Mouse (Mus musculus) CD4-positive helper T cell, adult 2 months (primary cell): ENCODE results near the gene Ltbp2.

Experiments used
- DNase-seq: peaks from one replicate; pipeline ENCODE4 v3.0.0-alpha.2; 2012; ENCODE audit warnings: low read depth, missing footprints, low spot score

Ltbp2 gene

GRCm38 (mm10) chr12:84880091-84880490, 3.8 kb upstream of the Ltbp2 start:
- DNase-seq: no peak

- DNase-seq: peak; percentile 9
Observed at GRCm38 (mm10) chr12:84875761-84876480, 411 bp downstream of the Ltbp2 start.

- peak; percentile 40 for DNase-seq
Observed at GRCm38 (mm10) chr12:84873434-84873833, 2.9 kb downstream of the Ltbp2 start.

- no peak for DNase-seq
Observed at GRCm38 (mm10) chr12:84872310-84872709, 4.0 kb downstream of the Ltbp2 start.

- DNase-seq: no peak
Observed at GRCm38 (mm10) chr12:84865431-84865830, 10.9 kb downstream of the Ltbp2 start.

- no peak for DNase-seq
Observed at GRCm38 (mm10) chr12:84864801-84865200, 11.5 kb downstream of the Ltbp2 start.

GRCm38 (mm10) chr12:84863196-84863595, 13.1 kb downstream of the Ltbp2 start:
- no peak for DNase-seq

GRCm38 (mm10) chr12:84862136-84862910, 14.0 kb downstream of the Ltbp2 start:
- no peak for DNase-seq

- DNase-seq: no peak
Observed at GRCm38 (mm10) chr12:84858149-84859113, 17.9 kb downstream of the Ltbp2 start.

GRCm38 (mm10) chr12:84857706-84858105, 18.6 kb downstream of the Ltbp2 start:
- no peak for DNase-seq

GRCm38 (mm10) chr12:84856532-84856931, 19.8 kb downstream of the Ltbp2 start:
- no peak for DNase-seq

GRCm38 (mm10) chr12:84855084-84855625, 21.2 kb downstream of the Ltbp2 start:
- no peak for DNase-seq

- DNase-seq: no peak
Observed at GRCm38 (mm10) chr12:84854392-84855033, 21.8 kb downstream of the Ltbp2 start.

GRCm38 (mm10) chr12:84851403-84852040, 24.8 kb downstream of the Ltbp2 start:
- DNase-seq: no peak

- no peak for DNase-seq
Observed at GRCm38 (mm10) chr12:84847882-84848281, 28.4 kb downstream of the Ltbp2 start.

- no peak for DNase-seq
Observed at GRCm38 (mm10) chr12:84847480-84847879, 28.9 kb downstream of the Ltbp2 start.

GRCm38 (mm10) chr12:84846594-84847014, 29.7 kb downstream of the Ltbp2 start:
- DNase-seq: no peak

GRCm38 (mm10) chr12:84842706-84843105, 33.6 kb downstream of the Ltbp2 start:
- DNase-seq: no peak

- DNase-seq: no peak
Observed at GRCm38 (mm10) chr12:84841158-84842140, 34.9 kb downstream of the Ltbp2 start.
